Mouse (Mus musculus) forebrain, embryonic 12.5 days (tissue): ENCODE data around the gene 1810030O07Rik. TPM values are rescaled to one million over a fixed set of nuclear protein-coding genes. Genes with fewer than 3 reads are reported as not detected.
A peak's percentile ranks its signal among the peaks of the same experiment; 100 is the strongest.
"Not testable (repeated sequence)": the region's sequence is repeated elsewhere in the genome, so short reads cannot be mapped to it uniquely, and the experiment has no call there.

Experiments
- ATAC-seq: fragments of 200-750 bp; cut with Nextera tagmentation; 2 replicates; pipeline ENCODE4 v1.8.0; 2017; ENCODE audit warnings: moderate TSS enrichment; ENCODE audit not compliant: low FRiP score
- H3K27ac ChIP-seq: fragments of 300-500 bp; sonication (generic); 2 replicates; pipeline ENCODE4 v1.5.1; 2016; ENCODE audit warnings: mild to moderate bottlenecking
- H3K27me3 ChIP-seq: fragments of 300-500 bp; sonication (generic); 2 replicates; pipeline ENCODE4 v1.6.1; 2016; ENCODE audit warnings: mild to moderate bottlenecking
- H3K36me3 ChIP-seq: fragments of 300-500 bp; sonication (generic); replicated peaks from 2 replicates; pipeline ENCODE4 v1.6.1; 2016; ENCODE audit warnings: mild to moderate bottlenecking
- H3K4me1 ChIP-seq: fragments of 300-500 bp; sonication (generic); 2 replicates; pipeline ENCODE4 v1.6.1; 2016
- H3K4me2 ChIP-seq: fragments of 300-500 bp; sonication (generic); 2 replicates; pipeline ENCODE4 v1.6.1; 2016; ENCODE audit warnings: mild to moderate bottlenecking, moderate library complexity
- H3K4me3 ChIP-seq: fragments of 300-500 bp; sonication (generic); replicated peaks from 2 replicates; pipeline ENCODE4 v1.5.1; 2016; ENCODE audit warnings: mild to moderate bottlenecking
- H3K9ac ChIP-seq: fragments of 300-500 bp; sonication (generic); 2 replicates; pipeline ENCODE4 v1.6.1; 2016; ENCODE audit warnings: mild to moderate bottlenecking
- H3K9me3 ChIP-seq: fragments of 300-500 bp; sonication (generic); 2 replicates; pipeline ENCODE4 v1.6.1; 2016
- WGBS: fragments of 180-500 bp; shearing (Covaris S2); methylation state at CpG from one replicate; pipeline ENCODE4 v1.1.7; 2016; 5-methylcytosine and 5-hydroxymethylcytosine counted together
- polyA plus RNA-seq: library from polyadenylated mRNA; unstranded; fragments of >200 nt; fragmentation: Nextera tagmentation; extraction: Ambion mirVana; gene quantifications from 2 replicates; pipeline ENCODE4 v1.2.1, GENCODE M21; 2016

The 1810030O07Rik gene
- polyA plus RNA-seq, result 31.1 and 33.6 TPM in 2 replicates

DNA sequence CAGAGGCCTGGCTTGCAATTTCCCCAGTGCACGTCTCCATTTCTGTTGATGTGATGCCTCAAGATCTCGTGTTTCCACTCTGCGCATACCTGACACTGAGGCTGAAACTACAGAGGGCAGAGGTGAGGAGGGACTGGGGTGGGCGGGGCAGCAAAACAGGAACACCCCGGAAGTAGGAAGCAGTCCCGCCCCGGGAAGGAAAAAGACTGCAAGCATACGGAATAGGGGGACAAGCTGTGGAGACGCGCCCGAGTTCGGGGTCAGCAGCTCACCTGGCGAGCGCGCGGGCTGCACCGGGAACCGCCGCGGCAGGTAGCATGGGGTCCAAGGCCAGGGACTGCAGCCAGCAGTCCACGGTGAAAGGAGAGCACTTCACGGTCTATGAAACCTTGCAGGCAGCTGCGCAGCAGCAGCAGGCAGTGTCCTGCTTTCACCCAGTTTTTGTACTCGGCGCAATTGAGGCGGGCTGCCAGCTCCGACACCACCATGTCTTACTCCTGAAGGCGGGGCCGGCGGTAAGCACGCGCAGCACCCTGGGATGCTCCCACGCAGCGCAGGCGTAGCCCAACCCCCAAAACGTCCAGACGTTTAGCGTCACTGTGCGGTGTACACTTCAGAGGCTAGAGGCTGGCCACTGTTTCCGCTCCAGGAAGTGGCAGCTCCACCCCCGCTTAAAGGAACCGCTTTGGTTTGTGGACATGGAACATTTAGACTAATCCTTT, at the start of gene 1810030O07Rik:
1810030O07Rik (minus strand) TSS at position 615 of the 722 bp plus-strand sequence.
- 8% methylated on average over 39 of the region's 42 CpGs for WGBS
- peak within 1 kb of the TSS; percentile 81 for H3K27ac ChIP-seq
- H3K27me3 ChIP-seq, result peaks cover 7% of the 10 kb centered on the region; the same call in 1 of the 2 replicates
- peak within 1 kb of the TSS; percentile 62 for H3K4me3 ChIP-seq
- peaks cover 6% of the 10 kb centered on the region; the same call in 1 of the 2 replicates for H3K4me1 ChIP-seq
- H3K9me3 ChIP-seq, result no peaks in the 10 kb centered on the region
- H3K4me2 ChIP-seq, result peak within 1 kb of the TSS; percentile 56
- peak within 1 kb of the TSS; percentile 73 for H3K9ac ChIP-seq
- H3K36me3 ChIP-seq, result peaks cover 6% of the 10 kb centered on the region
- peak; percentile 99 for ATAC-seq

DNA sequence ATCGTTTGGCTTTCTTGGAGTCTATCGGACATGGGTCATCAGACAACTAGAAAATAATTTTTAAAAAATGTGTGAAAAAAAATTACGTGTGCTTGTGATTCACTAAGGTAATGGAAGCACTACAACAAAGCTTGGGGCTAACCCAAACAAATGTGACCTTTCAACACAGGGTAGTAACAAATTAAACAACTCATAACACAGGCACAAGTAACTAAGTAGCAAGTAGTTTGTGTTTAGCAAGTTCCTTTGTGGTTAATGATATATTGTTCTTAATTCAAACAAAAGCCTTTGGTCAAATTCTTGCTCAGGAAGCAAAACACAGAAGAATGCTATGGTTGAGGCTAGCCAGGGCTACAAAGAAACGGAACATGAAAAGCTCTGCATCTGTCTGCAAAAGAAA, 42.6 kb upstream of the 1810030O07Rik start:
- 87% methylated on average over 4 of the region's 4 CpGs for WGBS
- no peaks in the 10 kb centered on the region for H3K4me1 ChIP-seq
- no peaks in the 10 kb centered on the region for H3K9me3 ChIP-seq
- H3K4me2 ChIP-seq, result no peak overlapping the region
- no peak overlapping the region for H3K9ac ChIP-seq
- H3K4me3 ChIP-seq, result no peak overlapping the region
- H3K36me3 ChIP-seq, result peaks cover 27% of the 10 kb centered on the region
- no peaks in the 10 kb centered on the region for H3K27me3 ChIP-seq
- no peak overlapping the region for H3K27ac ChIP-seq
- no peak for ATAC-seq

DNA sequence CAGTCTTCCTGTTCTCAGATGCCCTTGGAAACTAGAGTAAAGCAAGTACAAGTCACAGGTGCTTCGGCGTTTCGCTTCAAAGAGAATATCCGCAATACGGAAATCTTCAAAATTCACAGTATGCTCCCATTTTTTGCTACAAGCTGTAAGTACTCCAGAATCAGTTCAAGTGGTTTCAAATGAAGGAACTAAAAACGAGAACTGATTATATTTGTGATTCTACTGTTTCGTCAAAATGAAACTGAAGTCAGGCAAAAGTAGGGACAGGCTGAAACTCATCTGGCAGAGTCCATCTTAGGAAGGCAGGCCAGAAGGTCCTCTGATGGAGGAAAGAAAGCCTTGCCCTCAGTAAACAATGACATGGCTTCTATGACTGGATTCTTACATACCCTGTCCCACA, 40.3 kb upstream of the 1810030O07Rik start:
- no peaks in the 10 kb centered on the region for H3K27me3 ChIP-seq
- no peaks in the 10 kb centered on the region for H3K9me3 ChIP-seq
- H3K27ac ChIP-seq, result no peak overlapping the region
- H3K4me1 ChIP-seq, result no peaks in the 10 kb centered on the region
- no peak overlapping the region for H3K4me3 ChIP-seq
- WGBS, result 93% methylated on average over 7 of the region's 7 CpGs
- peaks cover 32% of the 10 kb centered on the region for H3K36me3 ChIP-seq
- H3K9ac ChIP-seq, result no peak overlapping the region
- no peak for ATAC-seq
- no peak overlapping the region for H3K4me2 ChIP-seq

DNA sequence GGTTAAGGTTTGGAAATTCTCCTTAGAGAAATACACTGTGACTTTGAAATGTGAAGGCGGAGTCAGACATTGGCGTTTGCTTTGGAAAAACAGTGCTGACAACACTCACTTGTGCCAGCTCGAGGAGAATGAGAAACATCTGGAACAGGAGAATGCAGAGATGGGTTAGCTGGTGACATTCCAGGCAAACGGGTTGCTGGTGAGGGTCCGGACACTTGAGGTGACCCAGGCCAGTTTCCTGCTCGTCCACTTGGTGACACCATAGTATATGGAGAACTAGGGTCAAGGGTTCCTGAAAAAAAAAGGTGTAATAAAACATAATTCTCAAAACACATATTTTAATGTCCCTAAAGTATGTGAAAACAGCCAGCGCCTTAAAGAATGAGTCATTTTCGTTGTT, 13.4 kb upstream of the 1810030O07Rik start:
- no peak overlapping the region for H3K9ac ChIP-seq
- WGBS, result 80% methylated on average over 8 of the region's 8 CpGs
- H3K4me1 ChIP-seq, result no peaks in the 10 kb centered on the region
- no peak overlapping the region for H3K27ac ChIP-seq
- peaks cover 17% of the 10 kb centered on the region; the same call in 1 of the 2 replicates for H3K36me3 ChIP-seq
- no peak overlapping the region for H3K4me2 ChIP-seq
- no peaks in the 10 kb centered on the region for H3K27me3 ChIP-seq
- no peak overlapping the region for H3K4me3 ChIP-seq
- ATAC-seq, result no peak
- H3K9me3 ChIP-seq, result no peaks in the 10 kb centered on the region

DNA sequence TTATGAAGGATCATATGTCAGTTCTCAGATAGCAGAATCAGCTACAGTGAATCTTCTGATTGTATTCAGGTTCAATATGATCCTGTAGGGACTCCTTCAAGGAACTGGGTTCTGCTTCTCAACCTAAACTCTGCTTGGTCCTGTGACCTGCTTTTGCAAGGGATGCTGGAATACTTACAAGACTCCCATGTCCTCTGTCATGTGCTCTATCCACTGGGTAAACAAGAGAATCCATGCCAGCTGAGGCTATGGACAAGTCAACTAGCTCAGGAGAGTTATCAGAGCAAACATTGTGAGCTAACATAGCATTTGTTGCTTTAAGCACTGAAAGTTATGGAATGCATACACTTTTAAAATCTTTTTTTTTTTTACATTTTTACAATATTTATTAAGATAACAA, 12.6 kb upstream of the 1810030O07Rik start:
- no peak for ATAC-seq
- H3K27me3 ChIP-seq, result no peaks in the 10 kb centered on the region

DNA sequence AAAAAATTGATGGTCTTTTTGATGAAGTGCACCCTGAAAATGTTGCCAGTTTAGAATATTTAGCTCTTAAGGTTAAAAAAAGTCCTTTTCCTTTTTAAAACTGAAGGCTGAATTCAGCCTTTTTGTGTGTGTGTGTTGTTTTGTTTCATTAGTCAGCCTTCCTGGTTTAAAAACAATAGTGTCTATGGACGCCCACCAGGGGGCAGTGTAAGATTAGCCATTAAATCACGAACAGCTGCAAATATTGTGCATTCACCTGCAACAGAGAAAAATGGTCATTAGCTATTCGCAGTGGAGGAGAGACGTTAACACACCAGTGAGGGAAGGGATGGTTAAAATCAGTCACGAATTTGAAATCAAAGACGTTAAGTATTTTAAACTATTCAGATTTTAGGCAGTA, 3.9 kb upstream of the 1810030O07Rik start:
- Histone ChIP-seq H3K27ac (no peak overlapping the region), H3K4me2 (no peak overlapping the region), H3K9me3 (no peaks in the 10 kb centered on the region), H3K36me3 (0 out of 2 replicates have a peak, but pooled peaks cover 3% of the 10 kb centered on the region), H3K4me1 (peaks cover 6% of the 10 kb centered on the region; the same call in 1 of the 2 replicates), H3K27me3 (peaks cover 7% of the 10 kb centered on the region; the same call in 1 of the 2 replicates), H3K4me3 (no peak overlapping the region), H3K9ac (no peak overlapping the region)
- 25% methylated on average over 6 of the region's 6 CpGs for WGBS
- ATAC-seq, result no peak

More for the DNA sequence above, 12.6 kb upstream of the 1810030O07Rik start:
- peaks cover 17% of the 10 kb centered on the region; the same call in 1 of the 2 replicates for H3K36me3 ChIP-seq
- H3K4me1 ChIP-seq, result no peaks in the 10 kb centered on the region
- H3K27ac ChIP-seq, result no peak overlapping the region
- no peak overlapping the region for H3K4me3 ChIP-seq
- H3K9ac ChIP-seq, result no peak overlapping the region
- no peak overlapping the region for H3K4me2 ChIP-seq
- no peaks in the 10 kb centered on the region for H3K9me3 ChIP-seq

DNA sequence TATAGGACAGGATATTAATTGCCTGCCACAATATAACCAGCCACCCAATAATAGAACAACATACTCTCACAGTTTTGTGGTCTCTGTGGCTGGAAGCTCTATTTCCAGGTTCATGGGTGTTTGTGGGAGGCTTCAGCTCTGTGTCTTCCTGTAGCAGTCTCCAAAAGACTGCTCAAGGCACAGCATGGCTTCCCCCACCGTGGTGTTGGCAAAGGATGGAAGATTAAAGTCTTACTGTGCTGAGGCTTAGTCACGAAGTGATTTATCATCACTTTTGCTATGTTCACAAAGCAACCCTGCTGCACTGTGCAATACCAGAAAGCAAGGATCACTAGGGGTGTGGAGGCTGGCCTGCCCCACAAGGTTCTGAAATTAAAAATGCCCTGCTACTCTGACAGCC, 19.6 kb downstream of the 1810030O07Rik start:
- H3K27me3 ChIP-seq, result no peaks in the 10 kb centered on the region
- H3K4me2 ChIP-seq, result no peak overlapping the region
- WGBS, result 69% methylated on average over 2 of the region's 2 CpGs
- H3K4me3 ChIP-seq, result no peak overlapping the region
- H3K4me1 ChIP-seq, result no peaks in the 10 kb centered on the region
- H3K36me3 ChIP-seq, result peaks cover 40% of the 10 kb centered on the region
- H3K9me3 ChIP-seq, result no peaks in the 10 kb centered on the region
- H3K9ac ChIP-seq, result no peak overlapping the region
- no peak for ATAC-seq
- no peak overlapping the region for H3K27ac ChIP-seq

DNA sequence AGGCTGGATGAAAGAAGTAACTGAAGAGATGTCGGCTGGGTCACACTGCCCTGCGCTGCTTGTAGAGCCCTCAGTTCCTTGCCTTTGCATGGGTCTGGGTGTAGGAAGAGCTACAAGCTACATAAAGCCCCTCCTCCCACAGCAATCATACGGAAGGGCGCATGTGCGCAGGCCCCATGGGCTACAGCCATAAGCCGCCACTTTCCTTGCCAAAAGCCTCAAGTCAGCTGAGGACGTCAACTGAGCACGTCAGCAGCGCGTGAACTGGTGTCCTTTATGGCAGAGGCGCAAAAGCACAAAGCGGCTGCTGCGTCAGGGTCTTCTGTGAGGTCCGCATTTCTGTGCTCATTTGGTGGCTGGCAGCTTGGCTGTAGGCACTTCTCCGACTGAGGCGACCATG, 21.6 kb downstream of the 1810030O07Rik start:
- no peaks in the 10 kb centered on the region for H3K4me1 ChIP-seq
- no peak overlapping the region for H3K27ac ChIP-seq
- no peak for ATAC-seq
- H3K27me3 ChIP-seq, result no peaks in the 10 kb centered on the region
- H3K4me2 ChIP-seq, result no peak overlapping the region
- H3K36me3 ChIP-seq, result peaks cover 26% of the 10 kb centered on the region
- H3K4me3 ChIP-seq, result no peak overlapping the region
- H3K9me3 ChIP-seq, result no peaks in the 10 kb centered on the region
- no peak overlapping the region for H3K9ac ChIP-seq
- 93% methylated on average over 16 of the region's 16 CpGs for WGBS

DNA sequence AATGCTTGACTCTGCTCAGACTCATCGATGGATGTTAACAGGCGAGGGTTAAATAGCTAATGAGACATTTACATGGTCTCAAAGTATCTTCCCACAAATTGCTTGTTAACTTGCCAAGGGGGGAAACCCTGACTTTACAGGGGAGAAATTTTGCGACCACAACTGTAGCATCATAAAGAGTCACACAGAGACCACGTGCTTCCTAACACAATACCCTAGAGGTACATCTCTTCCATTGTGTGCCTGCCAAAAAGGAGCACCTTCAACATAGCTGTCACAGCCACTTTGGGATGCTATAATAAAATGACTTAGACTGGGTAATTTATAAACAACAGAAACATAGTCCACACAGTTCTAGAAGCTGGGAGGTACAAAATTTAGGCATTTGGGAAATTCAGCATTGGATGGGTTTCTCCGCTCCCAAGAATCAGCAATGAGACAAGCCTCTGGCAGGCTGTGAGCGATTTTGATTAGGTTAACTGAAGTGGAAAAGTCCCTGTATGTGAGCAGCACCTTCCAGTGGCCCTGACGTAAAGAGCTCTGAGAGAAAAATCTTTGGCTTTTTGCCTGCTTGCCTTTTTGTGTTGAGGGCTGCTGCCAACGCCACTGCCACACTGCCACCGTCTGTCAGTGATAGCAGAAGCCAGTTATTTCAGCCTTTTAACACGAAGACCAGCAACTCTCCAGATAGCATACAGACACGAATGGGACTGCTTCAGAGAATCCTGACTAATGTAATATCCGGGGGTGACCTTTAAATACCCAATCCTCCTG, 27.8 kb downstream of the 1810030O07Rik start:
- Histone ChIP-seq H3K36me3 (no peaks in the 10 kb centered on the region), H3K27me3 (no peaks in the 10 kb centered on the region), H3K4me3 (no peak overlapping the region), H3K27ac (no peak overlapping the region), H3K9me3 (no peaks in the 10 kb centered on the region), H3K9ac (no peak overlapping the region), H3K4me2 (no peak overlapping the region), H3K4me1 (no peaks in the 10 kb centered on the region)
- no peak for ATAC-seq
- 54% methylated on average over 12 of the region's 12 CpGs for WGBS

DNA sequence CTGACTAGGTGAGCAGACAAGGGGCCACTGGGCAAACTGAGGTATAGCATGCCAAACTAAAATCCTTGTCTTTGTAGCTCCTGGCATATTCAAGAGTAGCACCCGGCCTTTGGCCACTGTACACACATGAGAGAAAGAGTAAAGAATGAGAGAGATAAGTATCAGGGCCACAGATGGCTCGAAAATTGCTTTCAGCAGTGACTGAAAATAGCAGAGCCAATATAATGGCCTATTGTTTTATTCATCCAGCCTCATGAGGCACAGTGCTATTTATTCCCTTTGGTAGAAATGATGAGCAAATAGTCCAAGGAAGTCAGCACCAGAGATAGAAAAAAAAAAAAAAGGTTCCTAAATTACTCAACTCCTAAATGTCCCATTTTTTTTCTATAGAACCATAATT, 28.5 kb downstream of the 1810030O07Rik start:
- no peak overlapping the region for H3K4me2 ChIP-seq
- H3K27me3 ChIP-seq, result no peaks in the 10 kb centered on the region
- WGBS, result 41% methylated on average over 2 of the region's 2 CpGs
- no peak for ATAC-seq
- H3K9me3 ChIP-seq, result no peaks in the 10 kb centered on the region
- H3K9ac ChIP-seq, result no peak overlapping the region
- H3K27ac ChIP-seq, result no peak overlapping the region
- no peaks in the 10 kb centered on the region for H3K4me1 ChIP-seq
- H3K4me3 ChIP-seq, result no peak overlapping the region
- H3K36me3 ChIP-seq, result no peaks in the 10 kb centered on the region

DNA sequence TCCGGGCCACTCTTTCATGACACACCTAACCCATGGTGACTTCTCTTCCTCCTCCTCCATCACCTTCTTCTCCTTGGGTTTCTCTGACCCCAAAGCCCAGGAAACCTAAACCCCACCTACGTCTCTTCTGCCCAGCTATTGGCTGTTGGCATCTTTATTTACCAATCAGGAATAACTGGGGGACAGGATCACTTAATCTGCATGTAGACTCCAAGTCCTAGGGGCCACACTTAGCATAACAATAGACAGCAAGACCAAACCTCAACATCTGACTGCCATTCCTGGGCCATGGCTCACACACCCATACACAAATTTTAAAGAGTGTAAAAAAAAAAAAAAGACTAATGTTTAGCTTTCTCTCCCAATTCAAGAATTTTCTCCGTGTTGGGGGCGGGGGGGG, 48.3 kb downstream of the 1810030O07Rik start:
- H3K36me3 ChIP-seq, result no peaks in the 10 kb centered on the region
- H3K4me2 ChIP-seq, result no peak overlapping the region
- H3K27me3 ChIP-seq, result no peaks in the 10 kb centered on the region
- H3K4me1 ChIP-seq, result no peaks in the 10 kb centered on the region
- H3K9me3 ChIP-seq, result no peaks in the 10 kb centered on the region
- ATAC-seq, result no peak
- no peak overlapping the region for H3K9ac ChIP-seq
- 75% methylated on average over 4 of the region's 4 CpGs for WGBS
- no peak overlapping the region for H3K4me3 ChIP-seq
- H3K27ac ChIP-seq, result no peak overlapping the region

DNA sequence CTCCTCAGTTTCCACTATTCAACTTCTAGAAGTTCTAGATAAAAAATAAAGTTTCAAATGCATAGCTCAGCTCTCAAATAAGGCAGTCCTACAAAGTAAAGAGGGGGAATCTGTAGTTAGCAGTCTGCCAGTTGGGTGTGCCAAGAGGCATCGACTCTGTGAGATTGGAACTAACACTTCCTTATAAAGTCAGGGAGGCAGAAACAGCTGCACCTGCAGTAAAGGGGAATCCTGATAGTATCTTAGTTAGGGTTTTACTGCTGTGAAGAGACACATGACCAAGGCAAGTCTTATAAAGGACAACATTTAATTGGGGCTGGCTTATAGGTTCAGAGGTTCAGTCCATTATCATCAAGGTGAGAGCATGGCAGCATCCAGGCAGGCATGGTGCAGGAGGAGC, 61.1 kb downstream of the 1810030O07Rik start:
- not testable (repeated sequence) for ATAC-seq, H3K4me1 ChIP-seq, H3K4me2 ChIP-seq, H3K27ac ChIP-seq, H3K27me3 ChIP-seq, H3K4me3 ChIP-seq, H3K9me3 ChIP-seq, H3K9ac ChIP-seq
- 89% methylated on average over 1 of the region's 1 CpGs for WGBS
- peaks cover 29% of the 10 kb centered on the region; the same call in 1 of the 2 replicates for H3K36me3 ChIP-seq
